Mouse (Mus musculus) skeletal muscle tissue, adult 2 months (tissue): ENCODE results near the gene Zcchc24.
A peak's percentile ranks its signal among the peaks of the same experiment; 100 is the strongest.

ENCODE experiments used
- DNase-seq: peaks from one replicate; pipeline ENCODE4 v3.0.0-alpha.2; 2012; ENCODE audit warnings: low read depth, low spot score

The Zcchc24 gene

GRCm38 (mm10) chr14:25776294-25776693, 7.5 kb upstream of the Zcchc24 start:
- no peak for DNase-seq

- DNase-seq, result peak; percentile 55
Measured at GRCm38 (mm10) chr14:25774100-25774499, 5.3 kb upstream of the Zcchc24 start.

- DNase-seq, result no peak
Measured at GRCm38 (mm10) chr14:25773039-25773438, 4.2 kb upstream of the Zcchc24 start.

GRCm38 (mm10) chr14:25769626-25770306, 927 bp upstream of the Zcchc24 start:
- no peak for DNase-seq

- peak; percentile 73 for DNase-seq
Measured at GRCm38 (mm10) chr14:25768261-25768893, 462 bp downstream of the Zcchc24 start.

- DNase-seq, result peak; percentile 68
Measured at GRCm38 (mm10) chr14:25767725-25768203, 1.1 kb downstream of the Zcchc24 start.

GRCm38 (mm10) chr14:25766441-25766840, 2.4 kb downstream of the Zcchc24 start:
- no peak for DNase-seq

GRCm38 (mm10) chr14:25765921-25766320, 2.9 kb downstream of the Zcchc24 start:
- no peak for DNase-seq

- no peak for DNase-seq
Measured at GRCm38 (mm10) chr14:25765146-25765545, 3.7 kb downstream of the Zcchc24 start.

- DNase-seq, result no peak
Measured at GRCm38 (mm10) chr14:25761184-25761583, 7.7 kb downstream of the Zcchc24 start.

- no peak for DNase-seq
Measured at GRCm38 (mm10) chr14:25759981-25760537, 8.8 kb downstream of the Zcchc24 start.

GRCm38 (mm10) chr14:25759551-25759950, 9.3 kb downstream of the Zcchc24 start:
- peak; percentile 58 for DNase-seq

- peak; percentile 72 for DNase-seq
Measured at GRCm38 (mm10) chr14:25757917-25758316, 10.9 kb downstream of the Zcchc24 start.

- DNase-seq, result no peak
Measured at GRCm38 (mm10) chr14:25756385-25756990, 12.4 kb downstream of the Zcchc24 start.

GRCm38 (mm10) chr14:25755541-25755940, 13.3 kb downstream of the Zcchc24 start:
- DNase-seq, result no peak

- no peak for DNase-seq
Measured at GRCm38 (mm10) chr14:25754531-25755484, 14.0 kb downstream of the Zcchc24 start.

GRCm38 (mm10) chr14:25753021-25753420, 15.8 kb downstream of the Zcchc24 start:
- peak; percentile 88 for DNase-seq

GRCm38 (mm10) chr14:25751067-25751466, 17.8 kb downstream of the Zcchc24 start:
- DNase-seq, result no peak

- peak; percentile 88 for DNase-seq
Measured at GRCm38 (mm10) chr14:25750448-25751015, 18.3 kb downstream of the Zcchc24 start.

GRCm38 (mm10) chr14:25749143-25749909, 19.5 kb downstream of the Zcchc24 start:
- DNase-seq, result no peak
